Mouse (Mus musculus) heart, embryonic 14.5 days (tissue): Measurements from ENCODE around the gene Tmod3. TPM values are rescaled to one million over a fixed set of nuclear protein-coding genes. Genes with fewer than 3 reads are reported as not detected.

ENCODE experiments used
- ATAC-seq: fragments of 200-750 bp; cut with Nextera tagmentation; 2 replicates; pipeline ENCODE4 v1.8.0; 2017; ENCODE audit warnings: low read depth, moderate TSS enrichment; ENCODE audit not compliant: insufficient number of reproducible peaks, insufficient read depth, low FRiP score
- H3K27ac ChIP-seq, 2 experiments: fragments of 200-500 bp in 1 of 2; fragments of 300-500 bp in 1 of 2; sonication (generic) in 1 of 2; replicated peaks in 1 of 2; 2 replicates each; pipeline ENCODE4 v1.5.1; 2012 to 2014; ENCODE audit warnings: low read depth in 2 of 2, low read length in 2 of 2, control low read depth in 1 of 2, mild to moderate bottlenecking in 1 of 2, mixed read lengths in 1 of 2; ENCODE audit not compliant: control insufficient read depth in 1 of 2, insufficient read depth in 1 of 2
- H3K27me3 ChIP-seq: fragments of 300-500 bp; sonication (generic); 2 replicates; pipeline ENCODE4 v1.6.1; 2014; ENCODE audit warnings: mild to moderate bottlenecking, low read length, control low read depth; ENCODE audit not compliant: control insufficient read depth, insufficient read depth
- H3K36me3 ChIP-seq: fragments of 300-500 bp; sonication (generic); 2 replicates; pipeline ENCODE4 v1.6.1; 2014; ENCODE audit warnings: mild to moderate bottlenecking, control low read depth, low read length, mixed read lengths; ENCODE audit not compliant: control insufficient read depth, insufficient read depth
- H3K4me1 ChIP-seq, 2 experiments: fragments of 200-500 bp in 1 of 2; fragments of 300-500 bp in 1 of 2; sonication (generic) in 1 of 2; 2 replicates each; pipeline ENCODE4 v1.6.1; 2012 to 2014; ENCODE audit warnings: low read length in 2 of 2, control low read depth in 1 of 2, mixed read lengths in 1 of 2; ENCODE audit not compliant: control insufficient read depth in 2 of 2, insufficient read depth in 2 of 2
- H3K4me2 ChIP-seq: fragments of 300-500 bp; sonication (generic); 2 replicates; pipeline ENCODE4 v1.6.1; 2014; ENCODE audit warnings: mild to moderate bottlenecking, low read length
- H3K4me3 ChIP-seq, 2 experiments: fragments of 200-500 bp in 1 of 2; fragments of 300-500 bp in 1 of 2; sonication (generic) in 1 of 2; 2 replicates each; pipeline ENCODE4 v1.5.1; 2012 to 2014; ENCODE audit warnings: low read length in 2 of 2, mild to moderate bottlenecking in 2 of 2, control low read depth in 1 of 2, low read depth in 1 of 2, moderate library complexity in 1 of 2; ENCODE audit not compliant: control insufficient read depth in 1 of 2, insufficient read depth in 1 of 2
- H3K9ac ChIP-seq: fragments of 300-500 bp; sonication (generic); 2 replicates; pipeline ENCODE4 v1.6.1; 2014; ENCODE audit warnings: mild to moderate bottlenecking, low read length
- H3K9me3 ChIP-seq: fragments of 300-500 bp; sonication (generic); 2 replicates; pipeline ENCODE4 v1.6.1; 2016; ENCODE audit warnings: low read length, control low read depth; ENCODE audit not compliant: control insufficient read depth
- WGBS: fragments of 180-500 bp; shearing (Covaris S2); extraction: QIAGEN DNeasy Blood & Tissue Kit; methylation state at CpG from one replicate; pipeline ENCODE4 v1.1.7; 2014; 5-methylcytosine and 5-hydroxymethylcytosine counted together
- polyA plus RNA-seq: library from polyadenylated mRNA; unstranded; fragments of >200 nt; fragmentation: Nextera tagmentation; extraction: Ambion mirVana; gene quantifications from 2 replicates; pipeline ENCODE4 v1.2.1, GENCODE M21; 2014

The Tmod3 gene
- 75.0 and 81.6 TPM in 2 replicates for polyA plus RNA-seq

DNA sequence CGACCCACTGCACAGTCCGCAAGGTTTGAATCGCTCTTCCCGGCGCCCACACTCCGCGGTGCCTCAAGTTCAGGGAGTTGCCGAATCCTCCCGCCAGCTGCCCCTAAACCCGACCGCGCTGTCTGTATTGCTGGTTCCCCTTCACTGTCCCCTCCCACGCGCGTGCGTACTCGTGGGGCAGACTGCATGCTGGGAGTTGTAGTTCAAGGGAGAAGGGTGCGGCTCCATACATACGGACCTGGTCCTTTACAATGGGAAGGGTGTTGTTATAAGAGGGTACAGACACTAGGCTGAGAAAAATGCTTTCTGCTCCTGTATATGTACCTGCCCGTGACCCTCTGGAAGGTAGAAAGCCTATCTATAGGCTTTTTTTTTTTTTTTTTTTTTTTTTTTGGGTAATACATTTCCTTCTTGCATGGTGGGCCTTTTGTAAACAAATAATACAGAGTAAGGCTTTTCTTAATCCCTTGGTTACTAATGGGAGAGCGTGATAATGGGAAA is at the start of gene Tmod3:
Gene Tmod3, minus strand, starts transcription at position 146 of the 501 bp plus-strand sequence.
- Histone ChIP-seq H3K4me1 (peaks cover 2 to 11% of the 10 kb centered on the region in 2 experiments; a peak in 3 of 4 replicates), H3K36me3 (no peaks in the 10 kb centered on the region), H3K9me3 (no peaks in the 10 kb centered on the region), H3K4me3 (peak within 1 kb of the TSS; percentile 64 to 85), H3K4me2 (peak within 1 kb of the TSS; percentile 75), H3K27ac (peak within 1 kb of the TSS; percentile 89), H3K27me3 (no peaks in the 10 kb centered on the region), H3K9ac (peak within 1 kb of the TSS; percentile 86)
- 2% methylated on average over 21 of the region's 21 CpGs for WGBS
- ATAC-seq, result peak; percentile 92

- Histone ChIP-seq H3K4me3 (no peak overlapping the region), H3K27me3 (no peaks in the 10 kb centered on the region; the same call in 1 of the 2 replicates), H3K4me1 (0 out of 4 replicates have a peak, but pooled peaks cover 0 to 3% of the 10 kb centered on the region in 2 experiments), H3K36me3 (no peaks in the 10 kb centered on the region), H3K4me2 (no peak overlapping the region), H3K9ac (no peak overlapping the region), H3K27ac (no peak overlapping the region), H3K9me3 (no peaks in the 10 kb centered on the region)
- 85% methylated on average over 4 of the region's 4 CpGs for WGBS
- ATAC-seq, result no peak
These were observed 48.0 kb upstream of the Tmod3 start for GRCm38 (mm10) chr9:75607496-75607895.

- ATAC-seq, result no peak
These were observed 42.1 kb upstream of the Tmod3 start for GRCm38 (mm10) chr9:75601510-75601909.

GRCm38 (mm10) chr9:75600166-75600934 is 40.9 kb upstream of the Tmod3 start:
- H3K4me2 ChIP-seq, result no peak overlapping the region
- ATAC-seq, result no peak
- no peak overlapping the region for H3K4me3 ChIP-seq

More at GRCm38 (mm10) chr9:75601510-75601909, 42.1 kb upstream of the Tmod3 start:
- peaks cover 9 to 13% of the 10 kb centered on the region in 2 experiments for H3K4me1 ChIP-seq
- no peak overlapping the region for H3K9ac ChIP-seq
- WGBS, result 41% methylated on average over 12 of the region's 12 CpGs
- 0 out of 2 replicates have a peak overlapping the region, but pooled peaks have one; percentile 25 for H3K4me2 ChIP-seq
- H3K4me3 ChIP-seq, result no peak overlapping the region
- H3K27ac ChIP-seq, result peak overlapping the region in 1 of 2 experiments; percentile 44; a peak in 1 of 4 replicates
- no peaks in the 10 kb centered on the region for H3K9me3 ChIP-seq
- no peaks in the 10 kb centered on the region for H3K36me3 ChIP-seq
- no peaks in the 10 kb centered on the region for H3K27me3 ChIP-seq

DNA sequence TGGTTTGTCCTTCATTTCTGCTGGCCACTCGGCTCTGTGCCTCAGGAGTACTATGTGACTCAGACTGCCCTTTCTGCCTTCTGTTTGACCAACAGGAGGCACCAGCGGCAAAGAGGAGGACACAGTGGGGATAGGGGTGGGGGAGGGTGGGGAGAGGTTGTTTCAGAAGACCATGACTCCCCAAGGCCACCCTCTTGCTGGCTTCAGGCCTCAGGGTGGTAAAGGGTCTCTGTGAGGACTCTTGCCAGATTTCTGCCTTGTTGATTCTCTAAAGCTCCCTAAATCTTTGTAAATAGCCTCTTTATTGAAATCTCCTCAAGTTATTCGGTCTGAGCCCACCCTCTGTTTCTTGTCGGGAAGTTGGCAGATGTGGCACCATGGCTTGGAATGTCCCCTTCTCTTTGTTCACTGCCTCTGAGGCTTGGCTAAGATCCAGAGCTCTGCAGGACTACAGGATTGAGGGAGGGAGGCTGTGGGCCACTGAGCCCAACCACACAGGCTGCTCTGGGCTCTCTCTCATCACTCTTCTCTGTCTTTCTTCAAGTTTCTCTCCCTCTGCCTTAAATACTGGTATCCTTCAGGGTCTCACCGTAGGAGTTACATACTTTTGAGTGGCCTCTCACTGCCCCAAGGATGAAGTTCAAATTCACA is 39.9 kb upstream of the Tmod3 start:
- no peaks in the 10 kb centered on the region for H3K36me3 ChIP-seq
- no peak overlapping the region for H3K4me3 ChIP-seq
- no peak overlapping the region; a peak in 1 of 4 replicates for H3K27ac ChIP-seq
- H3K9ac ChIP-seq, result no peak overlapping the region
- H3K4me1 ChIP-seq, result peaks cover 9 to 13% of the 10 kb centered on the region in 2 experiments
- peak; percentile 57 for ATAC-seq
- no peaks in the 10 kb centered on the region for H3K9me3 ChIP-seq
- WGBS, result 35% methylated on average over 5 of the region's 5 CpGs
- H3K4me2 ChIP-seq, result no peak overlapping the region
- no peaks in the 10 kb centered on the region for H3K27me3 ChIP-seq

More at GRCm38 (mm10) chr9:75600166-75600934, 40.9 kb upstream of the Tmod3 start:
- 63% methylated on average over 7 of the region's 7 CpGs for WGBS
- H3K36me3 ChIP-seq, result no peaks in the 10 kb centered on the region
- no peaks in the 10 kb centered on the region for H3K9me3 ChIP-seq
- H3K27me3 ChIP-seq, result no peaks in the 10 kb centered on the region
- H3K9ac ChIP-seq, result no peak overlapping the region
- no peak overlapping the region for H3K27ac ChIP-seq
- H3K4me1 ChIP-seq, result peaks cover 9 to 13% of the 10 kb centered on the region in 2 experiments

GRCm38 (mm10) chr9:75597596-75597995 is 38.1 kb upstream of the Tmod3 start:
- H3K4me1 ChIP-seq, result peaks cover 9 to 13% of the 10 kb centered on the region in 2 experiments
- no peaks in the 10 kb centered on the region for H3K27me3 ChIP-seq
- no peak overlapping the region for H3K4me3 ChIP-seq
- H3K9me3 ChIP-seq, result no peaks in the 10 kb centered on the region
- H3K9ac ChIP-seq, result no peak overlapping the region
- H3K27ac ChIP-seq, result no peak overlapping the region
- 67% methylated on average over 4 of the region's 4 CpGs for WGBS
- no peaks in the 10 kb centered on the region for H3K36me3 ChIP-seq
- H3K4me2 ChIP-seq, result no peak overlapping the region
- no peak for ATAC-seq

- WGBS, result 85% methylated on average over 13 of the region's 13 CpGs
- no peaks in the 10 kb centered on the region for H3K27me3 ChIP-seq
- no peak overlapping the region for H3K9ac ChIP-seq
- H3K4me1 ChIP-seq, result peaks cover 9 to 13% of the 10 kb centered on the region in 2 experiments
- no peak overlapping the region for H3K4me3 ChIP-seq
- no peaks in the 10 kb centered on the region for H3K36me3 ChIP-seq
- no peak for ATAC-seq
- no peak overlapping the region for H3K27ac ChIP-seq
- no peaks in the 10 kb centered on the region for H3K9me3 ChIP-seq
- H3K4me2 ChIP-seq, result no peak overlapping the region
These were observed 37.6 kb upstream of the Tmod3 start for GRCm38 (mm10) chr9:75597036-75597435.
